Mouse (Mus musculus): ENCODE data around the gene Hey2. TPM values are rescaled to one million over a fixed set of nuclear protein-coding genes. Genes with fewer than 3 reads are reported as not detected.

The Hey2 gene
- polyA plus RNA-seq, 1 experiment from 2014 or later = 4.0 TPM

DNA sequence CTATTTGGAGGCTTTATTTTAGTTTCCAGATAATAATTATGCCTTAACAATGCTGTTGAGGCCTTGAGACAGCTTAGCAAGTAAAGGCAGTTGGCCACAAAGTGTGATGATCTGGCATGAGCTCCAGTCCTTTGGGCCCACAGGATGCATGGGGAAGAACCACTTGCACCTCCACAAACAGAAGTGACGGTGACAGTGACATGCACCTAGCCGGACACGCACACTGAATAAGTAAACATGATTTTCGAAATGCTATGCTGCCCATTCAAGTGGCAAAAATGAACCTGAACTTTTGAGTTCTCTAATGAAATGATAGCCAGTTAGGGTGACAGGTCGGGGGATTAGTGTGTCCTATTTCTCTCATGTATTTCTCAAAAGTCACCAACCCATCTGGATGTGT, 1.8 kb downstream of the Hey2 start:
- ATAC-seq = no peak
- Histone ChIP-seq H3K27me3 (ENCODE audit: control insufficient read depth, insufficient read depth, low read depth, low read length) (peaks cover 18% of the 10 kb centered on the region), H3K4me1 (ENCODE audit: control insufficient read depth, insufficient read depth, low read length) (peaks cover 18% of the 10 kb centered on the region; the same call in 1 of the 2 replicates), H3K9me3 (replicated peaks; ENCODE audit: control insufficient read depth, low read length, poor library complexity, severe bottlenecking) (no peaks in the 10 kb centered on the region), H3K36me3 (ENCODE audit: control insufficient read depth, insufficient read depth, low read length) (no peaks in the 10 kb centered on the region), H3K4me2 (ENCODE audit: low read length) (peak overlapping the region; percentile 13; the same call in 1 of the 2 replicates), H3K9ac (ENCODE audit: low read depth, low read length) (no peak overlapping the region), H3K4me3 (ENCODE audit: low read depth, low read length) (no peak overlapping the region), H3K27ac (ENCODE audit: low read length) (no peak overlapping the region)
- 85% methylated on average over 5 of the region's 5 CpGs for WGBS

- Histone ChIP-seq H3K9me3 (replicated peaks; ENCODE audit: control insufficient read depth, low read length, poor library complexity, severe bottlenecking) (no peaks in the 10 kb centered on the region), H3K4me1 (ENCODE audit: control insufficient read depth, insufficient read depth, low read length) (peaks cover 2% of the 10 kb centered on the region; the same call in 1 of the 2 replicates), H3K9ac (ENCODE audit: low read depth, low read length) (no peak overlapping the region), H3K4me3 (ENCODE audit: low read depth, low read length) (no peak overlapping the region), H3K36me3 (ENCODE audit: control insufficient read depth, insufficient read depth, low read length) (no peaks in the 10 kb centered on the region), H3K27me3 (ENCODE audit: control insufficient read depth, insufficient read depth, low read depth, low read length) (peaks cover 1% of the 10 kb centered on the region), H3K27ac (ENCODE audit: low read length) (no peak overlapping the region), H3K4me2 (ENCODE audit: low read length) (no peak overlapping the region)
- no peak for ATAC-seq
- WGBS = 12% methylated on average over 1 of the region's 1 CpGs
These were observed 4.4 kb downstream of the Hey2 start for GRCm38 (mm10) chr10:30838188-30838587.

- H3K4me1 ChIP-seq (ENCODE audit: control insufficient read depth, insufficient read depth, low read length) = no peaks in the 10 kb centered on the region
- H3K27ac ChIP-seq (ENCODE audit: low read length) = no peak overlapping the region
- H3K9ac ChIP-seq (ENCODE audit: low read depth, low read length) = no peak overlapping the region
- H3K4me3 ChIP-seq (ENCODE audit: low read depth, low read length) = no peak overlapping the region
- 0% methylated on average over 1 of the region's 1 CpGs for WGBS
- no peaks in the 10 kb centered on the region for H3K36me3 ChIP-seq (ENCODE audit: control insufficient read depth, insufficient read depth, low read length)
- H3K9me3 ChIP-seq (replicated peaks; ENCODE audit: control insufficient read depth, low read length, poor library complexity, severe bottlenecking) = no peaks in the 10 kb centered on the region; the same call in 1 of the 2 replicates
- H3K27me3 ChIP-seq (ENCODE audit: control insufficient read depth, insufficient read depth, low read depth, low read length) = no peaks in the 10 kb centered on the region
- no peak overlapping the region for H3K4me2 ChIP-seq (ENCODE audit: low read length)
- ATAC-seq = peak; percentile 76; the same call in 1 of the 2 replicates
These were observed 17.6 kb downstream of the Hey2 start for GRCm38 (mm10) chr10:30825049-30825448.

DNA sequence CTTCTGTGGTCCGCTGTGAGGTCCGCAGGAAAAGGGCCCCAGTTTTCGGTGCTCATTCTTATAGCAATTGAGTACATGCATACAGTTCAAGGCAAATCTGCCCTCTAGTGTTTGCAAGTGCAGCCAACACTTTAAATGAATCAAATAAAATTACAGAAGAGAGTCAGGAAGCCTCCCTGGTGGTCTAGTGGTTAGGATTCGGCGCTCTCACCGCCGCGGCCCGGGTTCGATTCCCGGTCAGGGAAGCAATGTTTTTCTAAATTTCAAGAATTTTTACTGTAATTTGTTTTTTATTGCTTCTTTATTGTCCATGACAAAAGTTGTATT, 31.7 kb downstream of the Hey2 start:
- Histone ChIP-seq H3K4me3 (ENCODE audit: low read depth, low read length) (peak overlapping the region; percentile 50), H3K27me3 (ENCODE audit: control insufficient read depth, insufficient read depth, low read depth, low read length) (no peaks in the 10 kb centered on the region), H3K4me1 (ENCODE audit: control insufficient read depth, insufficient read depth, low read length) (no peaks in the 10 kb centered on the region), H3K9me3 (replicated peaks; ENCODE audit: control insufficient read depth, low read length, poor library complexity, severe bottlenecking) (no peaks in the 10 kb centered on the region), H3K36me3 (ENCODE audit: control insufficient read depth, insufficient read depth, low read length) (no peaks in the 10 kb centered on the region), H3K9ac (ENCODE audit: low read depth, low read length) (peak overlapping the region; percentile 66), H3K4me2 (ENCODE audit: low read length) (peak overlapping the region; percentile 51), H3K27ac (ENCODE audit: low read length) (peak overlapping the region; percentile 60; the same call in 1 of the 2 replicates)
- WGBS = 3% methylated on average over 11 of the region's 11 CpGs
- peak; percentile 98 for ATAC-seq

DNA sequence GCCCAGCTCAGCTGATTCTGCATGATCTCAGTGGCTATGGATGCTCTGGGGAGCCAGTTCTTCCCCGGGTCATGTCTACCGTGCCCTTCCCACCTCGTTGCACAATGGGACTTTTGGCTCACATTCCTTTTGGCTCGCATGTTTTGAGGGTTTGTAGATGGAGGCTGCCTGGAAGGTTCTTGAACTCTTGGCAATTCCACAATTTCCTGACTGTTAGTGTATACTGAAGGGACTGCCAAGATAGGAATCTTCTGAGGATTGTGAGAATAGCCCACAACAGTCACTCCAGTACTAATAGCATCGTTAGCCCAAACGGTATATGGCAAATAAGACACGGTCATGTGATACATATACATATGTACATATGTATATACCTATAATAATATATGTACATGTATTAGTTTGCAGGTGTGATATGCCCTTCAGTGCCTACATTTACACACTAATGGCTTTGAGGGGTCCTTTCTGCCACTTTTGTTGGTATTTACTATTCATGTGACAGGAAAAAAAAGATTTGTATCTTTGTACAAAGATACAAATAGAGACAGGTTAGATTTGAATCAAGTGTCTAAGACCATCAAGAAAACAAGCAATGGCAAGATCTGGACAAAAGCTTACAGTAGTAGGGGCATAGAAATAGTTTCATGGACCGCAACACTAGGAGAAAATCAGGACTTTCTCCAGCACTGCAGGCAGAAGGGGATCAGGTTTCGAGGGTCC, 32.2 kb downstream of the Hey2 start:
- Histone ChIP-seq H3K27ac (ENCODE audit: low read length) (peak overlapping the region; percentile 60; the same call in 1 of the 2 replicates), H3K27me3 (ENCODE audit: control insufficient read depth, insufficient read depth, low read depth, low read length) (no peaks in the 10 kb centered on the region), H3K9ac (ENCODE audit: low read depth, low read length) (peak overlapping the region; percentile 66), H3K4me2 (ENCODE audit: low read length) (peak overlapping the region; percentile 51), H3K36me3 (ENCODE audit: control insufficient read depth, insufficient read depth, low read length) (no peaks in the 10 kb centered on the region), H3K4me3 (ENCODE audit: low read depth, low read length) (peak overlapping the region; percentile 50), H3K9me3 (replicated peaks; ENCODE audit: control insufficient read depth, low read length, poor library complexity, severe bottlenecking) (no peaks in the 10 kb centered on the region), H3K4me1 (ENCODE audit: control insufficient read depth, insufficient read depth, low read length) (no peaks in the 10 kb centered on the region)
- peak; percentile 83 for ATAC-seq
- 42% methylated on average over 9 of the region's 9 CpGs for WGBS

DNA sequence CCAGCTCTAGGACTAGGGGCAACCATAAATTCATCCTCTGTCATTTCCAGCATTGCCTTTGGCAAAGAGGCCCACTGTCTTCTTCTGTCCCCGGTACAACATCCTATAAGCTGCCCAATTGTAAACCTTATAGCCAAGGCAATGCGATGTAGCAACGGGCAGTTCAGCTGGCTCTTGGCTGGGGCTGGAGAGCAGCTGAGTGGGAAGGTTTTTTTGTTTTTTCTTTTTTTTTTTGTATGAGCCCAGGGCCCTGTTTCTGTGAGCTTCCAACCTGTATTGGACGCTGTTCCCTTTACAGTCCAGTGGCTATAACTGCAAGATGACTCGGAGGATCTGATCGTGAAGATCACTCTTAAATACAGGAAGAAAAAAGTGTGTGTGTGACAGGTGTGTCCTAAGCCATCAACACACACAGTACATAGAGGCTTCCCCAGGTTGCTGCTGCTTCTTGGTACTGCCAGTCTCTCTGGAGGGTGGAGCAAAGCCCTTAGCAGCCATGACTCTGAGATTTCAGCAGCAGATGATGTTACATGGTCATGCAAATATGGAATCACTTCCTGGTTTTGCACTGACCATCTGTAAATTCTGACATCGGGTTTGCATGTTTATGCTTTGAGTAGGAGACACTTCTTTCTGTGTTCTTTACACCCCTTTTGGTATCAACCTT, 38.9 kb downstream of the Hey2 start:
- Histone ChIP-seq H3K27me3 (ENCODE audit: control insufficient read depth, insufficient read depth, low read depth, low read length) (no peaks in the 10 kb centered on the region), H3K9ac (ENCODE audit: low read depth, low read length) (peak overlapping the region; percentile 99), H3K4me1 (ENCODE audit: control insufficient read depth, insufficient read depth, low read length) (peaks cover 8% of the 10 kb centered on the region), H3K9me3 (replicated peaks; ENCODE audit: control insufficient read depth, low read length, poor library complexity, severe bottlenecking) (no peaks in the 10 kb centered on the region), H3K36me3 (ENCODE audit: control insufficient read depth, insufficient read depth, low read length) (no peaks in the 10 kb centered on the region), H3K27ac (ENCODE audit: low read length) (peak overlapping the region; percentile 99), H3K4me2 (ENCODE audit: low read length) (peak overlapping the region; percentile 61), H3K4me3 (ENCODE audit: low read depth, low read length) (peak overlapping the region; percentile 93)
- ATAC-seq = peak; percentile 25
- WGBS = 33% methylated on average over 7 of the region's 7 CpGs

DNA sequence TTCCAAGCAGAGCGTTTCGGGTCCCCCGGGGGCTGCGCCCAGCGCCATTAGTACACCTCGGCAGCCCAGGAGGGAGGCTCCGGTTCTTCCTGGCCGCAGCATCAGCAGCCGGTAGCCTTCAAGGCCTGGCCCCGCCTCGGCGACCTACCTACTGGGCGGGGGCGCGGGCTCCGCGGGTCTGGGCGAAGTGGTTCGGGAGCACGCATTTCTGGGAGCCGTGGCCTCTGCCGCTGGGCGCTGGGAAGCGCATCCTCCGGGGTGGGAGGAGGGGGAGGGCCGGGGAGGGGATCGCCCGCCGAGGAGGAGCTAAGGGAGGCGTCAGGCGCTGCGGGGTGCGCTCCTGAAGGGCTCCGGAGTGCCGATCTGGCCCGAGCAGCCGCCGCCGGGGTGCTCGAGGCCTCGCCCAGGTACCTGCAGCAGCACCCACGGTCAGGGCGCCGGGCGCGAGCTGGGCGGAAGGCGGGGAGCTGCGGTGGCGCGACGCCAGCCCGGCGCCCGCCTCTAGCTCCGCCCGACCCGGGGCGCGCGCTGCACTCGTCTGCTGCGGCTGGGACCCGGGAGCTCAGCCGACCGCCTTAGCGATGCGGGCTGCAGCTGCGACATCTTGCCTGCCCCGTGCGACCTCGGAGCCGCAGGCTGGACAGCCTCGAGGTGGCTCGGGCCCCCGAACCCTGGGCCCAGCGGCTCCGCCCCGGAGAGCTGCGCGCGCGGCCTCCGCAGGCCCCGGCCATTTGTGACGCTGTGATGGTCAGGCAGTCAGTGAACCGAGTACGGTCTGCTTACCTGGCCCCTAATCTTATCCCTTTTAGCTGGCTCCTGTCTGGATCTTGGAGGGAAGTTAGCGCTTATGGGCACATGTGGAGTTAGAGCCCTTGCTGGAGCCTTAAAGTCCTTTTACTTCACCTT, 39.7 kb downstream of the Hey2 start, which contains the start of gene Ncoa7:
Ncoa7 (minus strand) TSS at position 646 of the 906 bp plus-strand sequence.
- Histone ChIP-seq H3K4me2 (ENCODE audit: low read length) (peak within 1 kb of the TSS; percentile 61), H3K9ac (ENCODE audit: low read depth, low read length) (peak within 1 kb of the TSS; percentile 99), H3K4me1 (ENCODE audit: control insufficient read depth, insufficient read depth, low read length) (peaks cover 8% of the 10 kb centered on the region), H3K27ac (ENCODE audit: low read length) (peak within 1 kb of the TSS; percentile 99), H3K9me3 (replicated peaks; ENCODE audit: control insufficient read depth, low read length, poor library complexity, severe bottlenecking) (no peaks in the 10 kb centered on the region), H3K27me3 (ENCODE audit: control insufficient read depth, insufficient read depth, low read depth, low read length) (no peaks in the 10 kb centered on the region), H3K4me3 (ENCODE audit: low read depth, low read length) (peak within 1 kb of the TSS; percentile 93), H3K36me3 (ENCODE audit: control insufficient read depth, insufficient read depth, low read length) (no peaks in the 10 kb centered on the region)
- peak; percentile 94 for ATAC-seq
- under 1% methylated on average over 85 of the region's 89 CpGs for WGBS

DNA sequence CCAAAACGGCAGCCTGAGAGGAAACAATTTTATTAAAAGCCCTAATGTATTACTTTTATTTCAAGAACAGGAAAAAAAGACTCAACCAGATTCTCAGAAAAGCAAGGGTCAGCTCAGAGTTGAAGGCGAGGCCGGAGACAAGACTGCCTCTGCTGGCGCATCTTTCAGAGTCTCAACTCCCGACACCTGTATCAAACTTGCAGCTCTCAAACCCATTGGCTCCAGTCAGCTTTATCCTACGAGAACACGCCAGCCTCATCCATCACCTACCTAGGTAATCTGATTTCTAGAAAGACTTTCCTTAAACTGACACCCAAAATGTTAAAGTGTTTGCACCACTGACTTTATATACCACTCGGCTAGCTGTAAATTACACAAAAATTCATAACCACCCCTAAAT, 40.6 kb downstream of the Hey2 start:
- Histone ChIP-seq H3K27ac (ENCODE audit: low read length) (peak overlapping the region; percentile 99), H3K27me3 (ENCODE audit: control insufficient read depth, insufficient read depth, low read depth, low read length) (no peaks in the 10 kb centered on the region), H3K9ac (ENCODE audit: low read depth, low read length) (peak overlapping the region; percentile 99), H3K36me3 (ENCODE audit: control insufficient read depth, insufficient read depth, low read length) (no peaks in the 10 kb centered on the region), H3K9me3 (replicated peaks; ENCODE audit: control insufficient read depth, low read length, poor library complexity, severe bottlenecking) (no peaks in the 10 kb centered on the region), H3K4me2 (ENCODE audit: low read length) (peak overlapping the region; percentile 61), H3K4me3 (ENCODE audit: low read depth, low read length) (peak overlapping the region; percentile 93), H3K4me1 (ENCODE audit: control insufficient read depth, insufficient read depth, low read length) (peaks cover 8% of the 10 kb centered on the region)
- 4% methylated on average over 8 of the region's 8 CpGs for WGBS
- ATAC-seq = peak; percentile 46; the same call in 1 of the 2 replicates
